Mouse (Mus musculus): Measurements from ENCODE around the gene Dnttip1. TPM values are rescaled to one million over a fixed set of nuclear protein-coding genes. Genes with fewer than 3 reads are reported as not detected.
"Not testable (repeated sequence)": the region's sequence is repeated elsewhere in the genome, so short reads cannot be mapped to it uniquely, and the experiment has no call there.

Dnttip1 gene
- total and polyA plus RNA-seq, 2 experiments from 2014 or later = 26.1 to 60.1 TPM

- Histone ChIP-seq H3K36me3 (ENCODE audit: insufficient read depth) (peaks cover 62% of the 10 kb centered on the region), H3K27me3 (ENCODE audit: insufficient read depth, low read length) (no peaks in the 10 kb centered on the region), H3K4me3 (ENCODE audit: low read depth, low read length) (no peak overlapping the region), H3K9ac (no peak overlapping the region), H3K4me2 (ENCODE audit: low read depth) (no peak overlapping the region), H3K27ac (ENCODE audit: low read depth, low read length) (no peak overlapping the region), H3K4me1 (ENCODE audit: insufficient read depth) (no peaks in the 10 kb centered on the region), H3K9me3 (ENCODE audit: low read length) (no peaks in the 10 kb centered on the region)
- TF ChIP-seq CTCF (IDR thresholded peaks at IDR 0.05; ENCODE audit: low read depth) = no peak
- peak; percentile 42; the same call in 1 of the 2 replicates for ATAC-seq
- WGBS = 98% methylated on average over 2 of the region's 2 CpGs
- no peak for DNase-seq
Observed at GRCm38 (mm10) chr2:164793772-164794171, 48.0 kb downstream of the Dnttip1 start.

- DNase-seq (peak; percentile 88), ATAC-seq (peak; percentile 57)
- Histone ChIP-seq H3K27ac (ENCODE audit: low read depth, low read length) (no peak overlapping the region), H3K9me3 (ENCODE audit: low read length) (no peaks in the 10 kb centered on the region), H3K36me3 (ENCODE audit: insufficient read depth) (peaks cover 63% of the 10 kb centered on the region), H3K4me1 (ENCODE audit: insufficient read depth) (no peaks in the 10 kb centered on the region), H3K27me3 (ENCODE audit: insufficient read depth, low read length) (no peaks in the 10 kb centered on the region), H3K4me2 (ENCODE audit: low read depth) (no peak overlapping the region), H3K9ac (no peak overlapping the region), H3K4me3 (ENCODE audit: low read depth, low read length) (no peak overlapping the region)
- TF ChIP-seq CTCF (IDR thresholded peaks at IDR 0.05; ENCODE audit: low read depth) = peak; percentile 87
- WGBS = 29% methylated on average over 5 of the region's 5 CpGs
Observed at GRCm38 (mm10) chr2:164794293-164794692, 48.5 kb downstream of the Dnttip1 start.

GRCm38 (mm10) chr2:164795868-164796267 is 50.1 kb downstream of the Dnttip1 start:
- Histone ChIP-seq H3K4me2 (ENCODE audit: low read depth) (no peak overlapping the region), H3K9me3 (ENCODE audit: low read length) (no peaks in the 10 kb centered on the region), H3K27ac (ENCODE audit: low read depth, low read length) (no peak overlapping the region), H3K4me3 (ENCODE audit: low read depth, low read length) (no peak overlapping the region), H3K9ac (no peak overlapping the region), H3K4me1 (ENCODE audit: insufficient read depth) (no peaks in the 10 kb centered on the region), H3K27me3 (ENCODE audit: insufficient read depth, low read length) (no peaks in the 10 kb centered on the region), H3K36me3 (ENCODE audit: insufficient read depth) (peaks cover 68% of the 10 kb centered on the region)
- no peak for TF ChIP-seq CTCF (IDR thresholded peaks at IDR 0.05; ENCODE audit: low read depth)
- DNase-seq = no peak
- no peak for ATAC-seq
- 84% methylated on average over 4 of the region's 4 CpGs for WGBS

GRCm38 (mm10) chr2:164798554-164798953 is 52.8 kb downstream of the Dnttip1 start:
- WGBS = 87% methylated on average over 6 of the region's 6 CpGs
- not testable (repeated sequence) for H3K9me3 ChIP-seq (ENCODE audit: low read length); H3K4me3 ChIP-seq (ENCODE audit: low read depth, low read length); DNase-seq; H3K9ac ChIP-seq; H3K27ac ChIP-seq (ENCODE audit: low read depth, low read length); H3K27me3 ChIP-seq (ENCODE audit: insufficient read depth, low read length); H3K4me1 ChIP-seq (ENCODE audit: insufficient read depth); ATAC-seq; H3K4me2 ChIP-seq (ENCODE audit: low read depth)
- peaks cover 43% of the 10 kb centered on the region for H3K36me3 ChIP-seq (ENCODE audit: insufficient read depth)
- peak; percentile 34; the same call in 1 of the 2 replicates for TF ChIP-seq CTCF (IDR thresholded peaks at IDR 0.05; ENCODE audit: low read depth)

- Histone ChIP-seq H3K9me3 (ENCODE audit: low read length) (no peaks in the 10 kb centered on the region), H3K36me3 (ENCODE audit: insufficient read depth) (peaks cover 33% of the 10 kb centered on the region), H3K27ac (ENCODE audit: low read depth, low read length) (no peak overlapping the region), H3K4me2 (ENCODE audit: low read depth) (no peak overlapping the region), H3K4me3 (ENCODE audit: low read depth, low read length) (no peak overlapping the region), H3K9ac (no peak overlapping the region), H3K4me1 (ENCODE audit: insufficient read depth) (0 out of 2 replicates have a peak, but pooled peaks cover 4% of the 10 kb centered on the region), H3K27me3 (ENCODE audit: insufficient read depth, low read length) (no peaks in the 10 kb centered on the region)
- no peak for ATAC-seq
- 88% methylated on average over 13 of the region's 13 CpGs for WGBS
- no peak for TF ChIP-seq CTCF (IDR thresholded peaks at IDR 0.05; ENCODE audit: low read depth)
- DNase-seq = no peak
Observed at GRCm38 (mm10) chr2:164800252-164801004, 54.6 kb downstream of the Dnttip1 start.

GRCm38 (mm10) chr2:164803201-164803920 is 57.6 kb downstream of the Dnttip1 start:
- no peak for ATAC-seq
- H3K27me3 ChIP-seq (ENCODE audit: insufficient read depth, low read length) = no peaks in the 10 kb centered on the region
- DNase-seq = no peak

GRCm38 (mm10) chr2:164803921-164804313 is 58.1 kb downstream of the Dnttip1 start:
- peak overlapping the region; percentile 53 for H3K4me3 ChIP-seq (ENCODE audit: low read depth, low read length)
- peak overlapping the region; percentile 85 for H3K27ac ChIP-seq (ENCODE audit: low read depth, low read length)
- no peaks in the 10 kb centered on the region for H3K9me3 ChIP-seq (ENCODE audit: low read length)
- no peak for TF ChIP-seq CTCF (IDR thresholded peaks at IDR 0.05; ENCODE audit: low read depth)
- WGBS = 52% methylated on average over 1 of the region's 1 CpGs
- H3K4me2 ChIP-seq (ENCODE audit: low read depth) = peak overlapping the region; percentile 60
- H3K27me3 ChIP-seq (ENCODE audit: insufficient read depth, low read length) = no peaks in the 10 kb centered on the region
- DNase-seq (no peak), ATAC-seq (no peak)
- peak overlapping the region; percentile 66 for H3K9ac ChIP-seq
- peaks cover 18% of the 10 kb centered on the region for H3K36me3 ChIP-seq (ENCODE audit: insufficient read depth)
- 0 out of 2 replicates have a peak, but pooled peaks cover 4% of the 10 kb centered on the region for H3K4me1 ChIP-seq (ENCODE audit: insufficient read depth)

More at GRCm38 (mm10) chr2:164803201-164803920, 57.6 kb downstream of the Dnttip1 start:
- Histone ChIP-seq H3K9ac (peak overlapping the region; percentile 66; the same call in 1 of the 2 replicates), H3K4me1 (ENCODE audit: insufficient read depth) (0 out of 2 replicates have a peak, but pooled peaks cover 4% of the 10 kb centered on the region), H3K36me3 (ENCODE audit: insufficient read depth) (peaks cover 15% of the 10 kb centered on the region), H3K27ac (ENCODE audit: low read depth, low read length) (no peak overlapping the region), H3K9me3 (ENCODE audit: low read length) (no peaks in the 10 kb centered on the region), H3K4me3 (ENCODE audit: low read depth, low read length) (peak overlapping the region; percentile 53), H3K4me2 (ENCODE audit: low read depth) (peak overlapping the region; percentile 60)
- WGBS = 93% methylated on average over 16 of the region's 16 CpGs
- no peak for TF ChIP-seq CTCF (IDR thresholded peaks at IDR 0.05; ENCODE audit: low read depth)
